Mouse (Mus musculus): ENCODE measurements around the gene Olfr1014. TPM values are rescaled to one million over a fixed set of nuclear protein-coding genes. Genes with fewer than 3 reads are reported as not detected.

Olfr1014 gene
- total and polyA plus RNA-seq, 3 experiments: not detected

DNA sequence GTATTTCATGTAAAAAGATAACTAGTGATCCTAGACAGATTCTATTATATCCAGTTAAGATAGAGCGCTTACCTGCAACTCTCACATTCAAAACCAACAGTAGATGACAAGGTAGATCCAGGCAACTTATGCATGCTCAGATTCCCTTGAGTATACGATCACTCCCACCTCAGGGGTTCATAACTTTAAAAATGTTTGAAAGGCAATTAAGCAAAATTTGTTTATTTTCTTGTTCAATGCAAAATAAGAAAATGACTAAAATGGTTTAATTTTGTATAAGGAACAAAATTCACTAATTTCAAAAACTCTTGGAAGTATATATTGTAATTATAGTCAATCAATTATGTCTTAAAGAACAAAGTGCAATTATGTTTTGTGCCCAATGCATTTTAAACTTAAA is 29.9 kb downstream of the Olfr1014 start, which contains the start of gene Olfr1016:
Olfr1016 (minus strand) TSS at position 101 of the 400 bp plus-strand sequence.
- no peak within 1 kb of the TSS for H3K4me2 ChIP-seq (ENCODE audit: insufficient read depth, low read depth, poor library complexity, severe bottlenecking)
- peaks cover 15% of the 10 kb centered on the region for H3K9me3 ChIP-seq (replicated peaks; ENCODE audit: low read length)
- TF ChIP-seq UBTF (IDR thresholded peaks at IDR 0.05; ENCODE audit: low read depth, low read length) (no peak), MEF2A (IDR thresholded peaks at IDR 0.05; ENCODE audit: borderline replicate concordance, low read depth, low read length) (no peak), GABPA (IDR thresholded peaks at IDR 0.05; ENCODE audit: insufficient replicate concordance, low read depth, low read length) (no peak), ZNF384 (IDR thresholded peaks at IDR 0.05; ENCODE audit: low read depth, low read length) (no peak), E2F4 (IDR thresholded peaks at IDR 0.05; ENCODE audit: insufficient replicate concordance, low read depth, low read length) (no peak), KAT2A (IDR thresholded peaks at IDR 0.05; ENCODE audit: insufficient replicate concordance, low read length) (no peak), ZC3H11A (IDR thresholded peaks at IDR 0.05; ENCODE audit: low read depth, low read length) (no peak), ZKSCAN1 (IDR thresholded peaks at IDR 0.05; ENCODE audit: borderline replicate concordance, low read depth, low read length) (no peak), BHLHE40 (IDR thresholded peaks at IDR 0.05; ENCODE audit: low read depth, low read length) (no peak), POLR2AphosphoS2 (IDR thresholded peaks at IDR 0.05; ENCODE audit: low read depth, low read length) (no peak), RAD21 (IDR thresholded peaks at IDR 0.05; ENCODE audit: low read depth, low read length) (no peak), ZMIZ1 (IDR thresholded peaks at IDR 0.05; ENCODE audit: low read depth, low read length) (no peak), IRF4 (IDR thresholded peaks at IDR 0.05; ENCODE audit: low read depth, low read length) (no peak), JUN (IDR thresholded peaks at IDR 0.05; ENCODE audit: insufficient read depth, low read depth, low read length) (no peak), USF2 (conservative IDR thresholded peaks at IDR 0.05; ENCODE audit: low read depth, low read length) (no peak), USF1 (IDR thresholded peaks at IDR 0.05; ENCODE audit: low read depth, low read length) (no peak), CHD2 (IDR thresholded peaks at IDR 0.05; ENCODE audit: low read length) (no peak), HCFC1 (IDR thresholded peaks at IDR 0.05; ENCODE audit: low read depth, low read length) (no peak)
- DNase-seq (ENCODE audit: extremely low read depth): no peak
- H3K9ac ChIP-seq (ENCODE audit: insufficient read depth, low read depth): no peak within 1 kb of the TSS
- no peaks in the 10 kb centered on the region for H3K79me2 ChIP-seq (replicated peaks; ENCODE audit: control insufficient read depth, extremely low read depth, insufficient read depth, poor library complexity, severe bottlenecking)
- H3K27ac ChIP-seq (ENCODE audit: insufficient read depth, low read depth): no peak within 1 kb of the TSS
- H3K4me3 ChIP-seq (replicated peaks in 1 of 3; ENCODE audit: low read depth in 2 of 3, low read length in 2 of 3, poor library complexity in 1 of 3): no peak within 1 kb of the TSS
- dilution Hi-C loops (cut with MboI; ENCODE audit: extremely low pct_ligation_motif_present, extremely low pct_unique_long_range_greater_than_20kb, low sequenced_read_pairs) (no loop called here), in situ Hi-C loops (cut with MboI; ENCODE audit: low pct_ligation_motif_present, low pct_unique_long_range_greater_than_20kb, low sequenced_read_pairs) (no loop called here)
- H3K4me1 ChIP-seq (ENCODE audit: control insufficient read depth in 1 of 2, insufficient read depth in 2 of 2): no peaks in the 10 kb centered on the region
- H3K27me3 ChIP-seq (replicated peaks): no peaks in the 10 kb centered on the region
- no peaks in the 10 kb centered on the region for H3K36me3 ChIP-seq (replicated peaks in 1 of 2; ENCODE audit: control insufficient read depth in 1 of 2, insufficient read depth in 1 of 2, low read length in 1 of 2)

GRCm38 (mm10) chr2:85804501-85804900 is 32.0 kb downstream of the Olfr1014 start:
- Histone ChIP-seq H3K36me3 (replicated peaks in 1 of 2; ENCODE audit: control insufficient read depth in 1 of 2, insufficient read depth in 1 of 2, low read length in 1 of 2) (no peaks in the 10 kb centered on the region), H3K9ac (ENCODE audit: insufficient read depth, low read depth) (no peak overlapping the region), H3K27me3 (replicated peaks) (no peaks in the 10 kb centered on the region), H3K27ac (ENCODE audit: insufficient read depth, low read depth) (no peak overlapping the region), H3K79me2 (replicated peaks; ENCODE audit: control insufficient read depth, extremely low read depth, insufficient read depth, poor library complexity, severe bottlenecking) (no peaks in the 10 kb centered on the region), H3K4me1 (ENCODE audit: control insufficient read depth in 1 of 2, insufficient read depth in 2 of 2) (no peaks in the 10 kb centered on the region), H3K9me3 (replicated peaks; ENCODE audit: low read length) (peaks cover 18% of the 10 kb centered on the region), H3K4me3 (replicated peaks in 1 of 3; ENCODE audit: low read depth in 2 of 3, low read length in 2 of 3, poor library complexity in 1 of 3) (no peak overlapping the region), H3K4me2 (ENCODE audit: insufficient read depth, low read depth, poor library complexity, severe bottlenecking) (no peak overlapping the region)
- in situ Hi-C loops (cut with MboI; ENCODE audit: low pct_ligation_motif_present, low pct_unique_long_range_greater_than_20kb, low sequenced_read_pairs) (no loop called here), dilution Hi-C loops (cut with MboI; ENCODE audit: extremely low pct_ligation_motif_present, extremely low pct_unique_long_range_greater_than_20kb, low sequenced_read_pairs) (no loop called here)
- DNase-seq (ENCODE audit: extremely low read depth): no peak
- TF ChIP-seq POLR2AphosphoS2 (IDR thresholded peaks at IDR 0.05; ENCODE audit: low read depth, low read length) (no peak), SIN3A (IDR thresholded peaks at IDR 0.05; ENCODE audit: low read length) (no peak), ZKSCAN1 (IDR thresholded peaks at IDR 0.05; ENCODE audit: borderline replicate concordance, low read depth, low read length) (no peak), EP300 (IDR thresholded peaks at IDR 0.05; ENCODE audit: low read length) (no peak), TCF12 (IDR thresholded peaks at IDR 0.05; ENCODE audit: low read depth, low read length) (no peak), JUND (conservative IDR thresholded peaks at IDR 0.05; ENCODE audit: low read depth, low read length) (no peak), MAX (IDR thresholded peaks at IDR 0.05; ENCODE audit: low read length) (no peak), HCFC1 (IDR thresholded peaks at IDR 0.05; ENCODE audit: low read depth, low read length) (no peak), ETS1 (conservative IDR thresholded peaks at IDR 0.05; ENCODE audit: low read depth, low read length) (no peak), MXI1 (IDR thresholded peaks at IDR 0.05; ENCODE audit: low read depth, low read length) (no peak), NELFE (IDR thresholded peaks at IDR 0.05; ENCODE audit: low read depth, low read length) (no peak), RCOR1 (conservative IDR thresholded peaks at IDR 0.05; ENCODE audit: low read depth, low read length) (no peak), MYC (IDR thresholded peaks at IDR 0.05; ENCODE audit: low read depth, low read length) (no peak), ELF1 (IDR thresholded peaks at IDR 0.05; ENCODE audit: low read depth, low read length) (no peak), CTCF (conservative IDR thresholded peaks at IDR 0.05 in 1 of 2, IDR thresholded peaks at IDR 0.05 in 1 of 2; ENCODE audit: low read depth in 2 of 2, low read length in 2 of 2) (no peak)
